Mouse (Mus musculus) heart, embryonic 12.5 days (tissue): Measurements from ENCODE around the gene Oxct2a. TPM values are rescaled to one million over a fixed set of nuclear protein-coding genes. Genes with fewer than 3 reads are reported as not detected.
"Not testable (repeated sequence)": the region's sequence is repeated elsewhere in the genome, so short reads cannot be mapped to it uniquely, and the experiment has no call there.

Experiments
- ATAC-seq: fragments of 200-750 bp; cut with Nextera tagmentation; 2 replicates; pipeline ENCODE4 v1.8.0; 2017; ENCODE audit warnings: moderate TSS enrichment, moderate library complexity; ENCODE audit not compliant: insufficient number of reproducible peaks, low FRiP score
- H3K27ac ChIP-seq: fragments of 300-500 bp; sonication (generic); 2 replicates; pipeline ENCODE4 v1.5.1; 2016; ENCODE audit warnings: mild to moderate bottlenecking, moderate library complexity; ENCODE audit not compliant: poor library complexity, severe bottlenecking
- H3K27me3 ChIP-seq: fragments of 300-500 bp; sonication (generic); replicated peaks from 2 replicates; pipeline ENCODE4 v1.6.1; 2016; ENCODE audit warnings: mild to moderate bottlenecking, moderate library complexity
- H3K36me3 ChIP-seq: fragments of 300-500 bp; sonication (generic); 2 replicates; pipeline ENCODE4 v1.6.1; 2016; ENCODE audit warnings: mild to moderate bottlenecking, moderate library complexity
- H3K4me1 ChIP-seq: fragments of 300-500 bp; sonication (generic); replicated peaks from 2 replicates; pipeline ENCODE4 v1.6.1; 2016; ENCODE audit warnings: mild to moderate bottlenecking
- H3K4me2 ChIP-seq: fragments of 300-500 bp; sonication (generic); 2 replicates; pipeline ENCODE4 v1.6.1; 2016; ENCODE audit warnings: mild to moderate bottlenecking, moderate library complexity
- H3K4me3 ChIP-seq: fragments of 300-500 bp; sonication (generic); 2 replicates; pipeline ENCODE4 v1.5.1; 2016; ENCODE audit warnings: mild to moderate bottlenecking
- H3K9ac ChIP-seq: fragments of 300-500 bp; sonication (generic); 2 replicates; pipeline ENCODE4 v1.6.1; 2016; ENCODE audit warnings: mild to moderate bottlenecking, moderate library complexity
- H3K9me3 ChIP-seq: fragments of 300-500 bp; sonication (generic); replicated peaks from 2 replicates; pipeline ENCODE4 v1.6.1; 2016; ENCODE audit warnings: mild to moderate bottlenecking, moderate library complexity
- WGBS: fragments of 180-500 bp; shearing (Covaris S2); methylation state at CpG from one replicate; pipeline ENCODE4 v1.1.7; 2016; 5-methylcytosine and 5-hydroxymethylcytosine counted together
- polyA plus RNA-seq: library from polyadenylated mRNA; unstranded; fragments of >200 nt; fragmentation: Nextera tagmentation; extraction: Ambion mirVana; gene quantifications from 2 replicates; pipeline ENCODE4 v1.2.1, GENCODE M21; 2016

The Oxct2a gene
- polyA plus RNA-seq, 1 experiment from 2014 or later = not detected

- ATAC-seq = no peak
- H3K4me2 ChIP-seq = no peak overlapping the region
- no peak overlapping the region for H3K4me3 ChIP-seq
- 70% methylated on average over 7 of the region's 7 CpGs for WGBS
- H3K36me3 ChIP-seq = peaks cover 96% of the 10 kb centered on the region
- no peaks in the 10 kb centered on the region; the same call in 1 of the 2 replicates for H3K4me1 ChIP-seq
- no peak overlapping the region for H3K9ac ChIP-seq
- H3K27ac ChIP-seq = no peak overlapping the region
- no peaks in the 10 kb centered on the region for H3K27me3 ChIP-seq
- no peaks in the 10 kb centered on the region for H3K9me3 ChIP-seq
Observed at GRCm38 (mm10) chr4:123293661-123294443, 29.6 kb downstream of the Oxct2a start.

- Histone ChIP-seq H3K4me1 (no peaks in the 10 kb centered on the region; the same call in 1 of the 2 replicates), H3K4me2 (no peak overlapping the region), H3K27ac (no peak overlapping the region), H3K9me3 (no peaks in the 10 kb centered on the region), H3K27me3 (no peaks in the 10 kb centered on the region), H3K9ac (no peak overlapping the region), H3K36me3 (peaks cover 98% of the 10 kb centered on the region), H3K4me3 (no peak overlapping the region)
- WGBS = 82% methylated on average over 7 of the region's 7 CpGs
- ATAC-seq = no peak
Observed at GRCm38 (mm10) chr4:123292989-123293388, 30.4 kb downstream of the Oxct2a start.

- H3K9me3 ChIP-seq = no peaks in the 10 kb centered on the region
- H3K27ac ChIP-seq = no peak overlapping the region
- no peak overlapping the region for H3K9ac ChIP-seq
- WGBS = 84% methylated on average over 3 of the region's 3 CpGs
- H3K4me2 ChIP-seq = no peak overlapping the region
- H3K27me3 ChIP-seq = no peaks in the 10 kb centered on the region
- H3K4me3 ChIP-seq = no peak overlapping the region
- peaks cover 98% of the 10 kb centered on the region for H3K36me3 ChIP-seq
- H3K4me1 ChIP-seq = peaks cover 3% of the 10 kb centered on the region
- no peak for ATAC-seq
Observed at GRCm38 (mm10) chr4:123292390-123292789, 31.0 kb downstream of the Oxct2a start.

- no peaks in the 10 kb centered on the region for H3K9me3 ChIP-seq
- no peak overlapping the region for H3K4me3 ChIP-seq
- H3K9ac ChIP-seq = no peak overlapping the region
- no peak for ATAC-seq
- no peaks in the 10 kb centered on the region for H3K27me3 ChIP-seq
- H3K36me3 ChIP-seq = peaks cover 83% of the 10 kb centered on the region
- no peak overlapping the region for H3K4me2 ChIP-seq
- WGBS = 86% methylated on average over 12 of the region's 12 CpGs
- no peak overlapping the region for H3K27ac ChIP-seq
- peaks cover 36% of the 10 kb centered on the region for H3K4me1 ChIP-seq
Observed at GRCm38 (mm10) chr4:123289038-123289437, 34.4 kb downstream of the Oxct2a start.

- Histone ChIP-seq H3K9me3 (no peaks in the 10 kb centered on the region), H3K4me2 (peak overlapping the region; percentile 97), H3K9ac (no peak overlapping the region), H3K36me3 (peaks cover 61% of the 10 kb centered on the region), H3K4me1 (peaks cover 39% of the 10 kb centered on the region), H3K4me3 (peak overlapping the region; percentile 66; the same call in 1 of the 2 replicates), H3K27ac (peak overlapping the region; percentile 88; the same call in 1 of the 2 replicates), H3K27me3 (no peaks in the 10 kb centered on the region)
- 73% methylated on average over 2 of the region's 2 CpGs for WGBS
- ATAC-seq = peak; percentile 37; the same call in 1 of the 2 replicates
Observed at GRCm38 (mm10) chr4:123286790-123287189, 36.6 kb downstream of the Oxct2a start.

GRCm38 (mm10) chr4:123284731-123285624, 38.5 kb downstream of the Oxct2a start:
- H3K27me3 ChIP-seq = no peaks in the 10 kb centered on the region
- peak overlapping the region; percentile 97 for H3K4me2 ChIP-seq
- ATAC-seq = peak; percentile 31; the same call in 1 of the 2 replicates
- peaks cover 44% of the 10 kb centered on the region for H3K36me3 ChIP-seq
- H3K4me3 ChIP-seq = peak overlapping the region; percentile 66
- H3K27ac ChIP-seq = peak overlapping the region; percentile 88
- no peaks in the 10 kb centered on the region for H3K9me3 ChIP-seq
- peaks cover 39% of the 10 kb centered on the region for H3K4me1 ChIP-seq
- H3K9ac ChIP-seq = peak overlapping the region; percentile 75
- 53% methylated on average over 6 of the region's 6 CpGs for WGBS

GRCm38 (mm10) chr4:123283675-123284064, 39.8 kb downstream of the Oxct2a start:
- Histone ChIP-seq H3K4me2 (peak overlapping the region; percentile 97), H3K4me1 (peaks cover 39% of the 10 kb centered on the region), H3K9ac (peak overlapping the region; percentile 75), H3K36me3 (peaks cover 31% of the 10 kb centered on the region), H3K4me3 (peak overlapping the region; percentile 66), H3K27ac (peak overlapping the region; percentile 88)
- not testable (repeated sequence) for H3K9me3 ChIP-seq, H3K27me3 ChIP-seq, ATAC-seq
- 2% methylated on average over 15 of the region's 15 CpGs for WGBS

GRCm38 (mm10) chr4:123282915-123283674, 40.3 kb downstream of the Oxct2a start:
- peak; percentile 67 for ATAC-seq
- H3K4me1 ChIP-seq = peaks cover 39% of the 10 kb centered on the region
- peaks cover 25% of the 10 kb centered on the region for H3K36me3 ChIP-seq
- H3K9me3 ChIP-seq, H3K27me3 ChIP-seq: not testable (repeated sequence)
- H3K9ac ChIP-seq = peak overlapping the region; percentile 75
- H3K4me3 ChIP-seq = peak overlapping the region; percentile 66
- WGBS = under 1% methylated on average over 50 of the region's 55 CpGs
- peak overlapping the region; percentile 88 for H3K27ac ChIP-seq
- H3K4me2 ChIP-seq = peak overlapping the region; percentile 97

GRCm38 (mm10) chr4:123282500-123282899, 40.9 kb downstream of the Oxct2a start:
- Histone ChIP-seq H3K27ac (peak overlapping the region; percentile 60; the same call in 1 of the 2 replicates), H3K9ac (peak overlapping the region; percentile 64), H3K4me3 (peak overlapping the region; percentile 66), H3K9me3 (no peaks in the 10 kb centered on the region), H3K4me2 (peak overlapping the region; percentile 46), H3K4me1 (peaks cover 37% of the 10 kb centered on the region), H3K27me3 (no peaks in the 10 kb centered on the region), H3K36me3 (peaks cover 19% of the 10 kb centered on the region)
- WGBS = under 1% methylated on average over 25 of the region's 25 CpGs
- peak; percentile 94 for ATAC-seq

- 50% methylated on average over 3 of the region's 3 CpGs for WGBS
- Histone ChIP-seq H3K4me1 (peaks cover 14% of the 10 kb centered on the region), H3K27ac (no peak overlapping the region), H3K36me3 (no peaks in the 10 kb centered on the region; the same call in 1 of the 2 replicates), H3K9ac (no peak overlapping the region), H3K4me3 (no peak overlapping the region), H3K4me2 (no peak overlapping the region), H3K27me3 (no peaks in the 10 kb centered on the region), H3K9me3 (no peaks in the 10 kb centered on the region)
- ATAC-seq = no peak
Observed at GRCm38 (mm10) chr4:123280117-123280516, 43.3 kb downstream of the Oxct2a start.
